Mouse (Mus musculus): ENCODE data around the gene Slc4a2. TPM values are rescaled to one million over a fixed set of nuclear protein-coding genes. Genes with fewer than 3 reads are reported as not detected.

Gene Slc4a2
- polyA plus RNA-seq, 1 experiment = 14.7 TPM

DNA sequence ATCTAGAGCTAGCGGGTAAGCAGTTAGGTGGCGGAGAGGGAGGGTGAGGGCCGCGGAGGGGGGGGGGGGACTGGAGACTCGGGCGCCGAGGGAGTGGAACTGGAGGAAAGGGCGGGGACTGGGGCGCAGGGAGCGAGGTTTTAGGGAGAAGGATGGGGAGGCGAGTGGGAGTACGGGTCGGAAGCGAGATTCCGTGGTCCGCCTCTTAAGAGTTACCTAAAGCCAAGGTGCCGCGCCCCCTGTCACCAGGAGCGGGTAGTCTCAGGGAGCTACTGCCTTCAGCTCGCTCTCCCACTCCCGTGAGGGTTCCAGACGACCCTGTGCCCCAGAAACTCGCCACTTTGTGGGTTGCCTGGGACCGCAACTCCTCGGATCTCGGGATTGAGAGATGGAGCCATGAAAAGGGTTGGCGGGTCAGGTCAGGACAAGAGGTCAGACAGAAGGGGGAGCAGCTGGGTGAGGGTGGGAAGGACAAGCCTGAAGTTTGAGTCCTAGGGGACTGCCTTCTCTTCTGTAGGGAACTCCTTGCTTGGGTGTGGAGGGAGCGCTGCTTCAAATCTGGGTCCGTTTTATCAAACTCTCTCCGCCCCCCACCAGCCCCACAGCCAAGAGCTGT, 1.9 kb downstream of the Slc4a2 start:
- TF ChIP-seq GATA1 (IDR thresholded peaks at IDR 0.05; ENCODE audit: borderline replicate concordance, low read length) (no peak), FLI1 (IDR thresholded peaks at IDR 0.05; ENCODE audit: low read length) (no peak)
- H3K4me1 ChIP-seq = peaks cover 66% of the 10 kb centered on the region
- no peaks in the 10 kb centered on the region for H3K27me3 ChIP-seq (replicated peaks)
- H3K4me3 ChIP-seq (replicated peaks) = peak overlapping the region; percentile 92
- no peaks in the 10 kb centered on the region for H3K9me3 ChIP-seq
- H3K36me3 ChIP-seq (replicated peaks; ENCODE audit: low read length) = peaks cover 49% of the 10 kb centered on the region

DNA sequence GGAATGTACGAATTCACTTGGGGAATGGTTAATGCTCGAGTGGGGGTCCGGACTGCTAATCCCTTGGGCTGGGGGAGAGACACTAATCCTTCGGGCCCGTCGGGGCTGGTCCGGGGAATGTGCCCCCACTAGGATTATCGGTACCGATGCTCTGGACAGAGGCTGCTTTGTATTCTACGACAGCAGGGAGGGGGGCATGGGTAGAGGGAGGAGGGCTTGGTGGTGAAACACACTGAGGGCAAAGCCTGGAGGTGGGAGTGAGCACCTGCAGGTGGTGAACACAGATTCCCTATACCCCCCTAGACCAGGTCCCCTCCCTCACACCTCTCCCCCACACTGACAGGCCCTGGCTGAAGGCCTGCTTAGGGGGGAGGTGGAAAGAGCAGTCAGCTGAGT, 2.4 kb downstream of the Slc4a2 start:
- Histone ChIP-seq H3K27me3 (replicated peaks) (no peaks in the 10 kb centered on the region), H3K4me3 (replicated peaks) (peak overlapping the region; percentile 92), H3K4me1 (peaks cover 61% of the 10 kb centered on the region), H3K36me3 (replicated peaks; ENCODE audit: low read length) (peaks cover 49% of the 10 kb centered on the region), H3K9me3 (no peaks in the 10 kb centered on the region)
- TF ChIP-seq FLI1 (IDR thresholded peaks at IDR 0.05; ENCODE audit: low read length) = no peak
- no peak for TF ChIP-seq GATA1 (IDR thresholded peaks at IDR 0.05; ENCODE audit: borderline replicate concordance, low read length)

DNA sequence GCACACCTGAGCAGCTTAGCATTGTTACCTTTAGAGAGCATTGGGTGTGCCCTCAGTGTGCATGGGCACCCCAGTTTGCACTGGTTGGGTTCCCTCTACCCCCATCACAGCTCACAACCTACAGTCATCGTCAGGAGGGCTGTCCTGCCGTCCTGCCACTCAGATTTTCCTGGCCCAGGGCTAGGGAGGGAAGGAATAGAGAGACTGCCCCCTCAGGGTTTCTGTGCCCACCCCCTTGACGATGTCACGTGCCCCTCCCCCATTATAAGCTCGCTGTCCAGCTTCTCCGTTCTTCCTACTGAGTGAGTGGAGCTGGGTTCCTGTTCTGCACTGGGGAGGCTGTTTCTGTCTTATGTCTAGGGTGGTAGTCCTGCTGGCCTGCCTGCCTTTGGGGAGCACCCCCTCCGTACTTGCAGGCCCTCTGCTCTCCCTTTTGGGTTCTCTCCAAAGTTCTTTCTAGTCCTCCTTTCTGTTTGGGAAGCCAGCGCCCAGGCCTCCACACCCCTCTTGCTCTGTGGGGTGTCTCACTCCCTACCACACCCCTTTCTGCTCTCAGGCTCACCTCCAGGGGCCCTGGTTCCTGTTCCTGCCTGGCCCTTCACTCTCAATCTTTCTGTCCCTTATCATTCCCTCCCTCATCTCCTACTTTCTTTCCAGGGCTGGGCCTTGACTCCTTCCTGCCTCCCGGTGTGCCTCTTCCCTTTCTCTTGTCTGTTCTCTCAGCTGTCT, 3.1 kb downstream of the Slc4a2 start:
- Histone ChIP-seq H3K9me3 (no peaks in the 10 kb centered on the region), H3K4me3 (replicated peaks) (peak overlapping the region; percentile 92), H3K27me3 (replicated peaks) (no peaks in the 10 kb centered on the region), H3K4me1 (peaks cover 58% of the 10 kb centered on the region), H3K36me3 (replicated peaks; ENCODE audit: low read length) (peaks cover 49% of the 10 kb centered on the region)
- no peak for TF ChIP-seq FLI1 (IDR thresholded peaks at IDR 0.05; ENCODE audit: low read length)
- no peak for TF ChIP-seq GATA1 (IDR thresholded peaks at IDR 0.05; ENCODE audit: borderline replicate concordance, low read length)

DNA sequence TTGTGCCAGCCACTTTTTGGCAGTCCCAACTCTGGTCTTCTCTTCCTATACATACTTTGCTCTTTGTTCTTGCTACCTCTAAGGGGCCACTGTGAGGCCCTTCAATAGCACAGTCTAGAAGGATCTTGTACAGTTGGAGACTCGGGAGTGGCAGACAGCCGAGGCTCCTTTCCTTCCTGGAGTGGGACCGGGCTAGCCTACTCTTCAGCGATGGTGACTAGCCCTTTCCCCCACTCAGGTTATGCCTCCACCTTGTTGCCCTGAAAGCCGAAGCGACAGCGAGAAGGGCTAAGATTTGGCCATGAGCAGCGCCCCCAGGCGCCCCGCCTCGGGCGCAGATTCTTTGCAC, 3.6 kb downstream of the Slc4a2 start:
- peaks cover 49% of the 10 kb centered on the region for H3K36me3 ChIP-seq (replicated peaks; ENCODE audit: low read length)
- TF ChIP-seq FLI1 (IDR thresholded peaks at IDR 0.05; ENCODE audit: low read length) = no peak
- TF ChIP-seq GATA1 (IDR thresholded peaks at IDR 0.05; ENCODE audit: borderline replicate concordance, low read length) = no peak
- H3K4me1 ChIP-seq = peaks cover 53% of the 10 kb centered on the region
- H3K9me3 ChIP-seq = no peaks in the 10 kb centered on the region
- peak overlapping the region; percentile 92 for H3K4me3 ChIP-seq (replicated peaks)
- no peaks in the 10 kb centered on the region for H3K27me3 ChIP-seq (replicated peaks)

DNA sequence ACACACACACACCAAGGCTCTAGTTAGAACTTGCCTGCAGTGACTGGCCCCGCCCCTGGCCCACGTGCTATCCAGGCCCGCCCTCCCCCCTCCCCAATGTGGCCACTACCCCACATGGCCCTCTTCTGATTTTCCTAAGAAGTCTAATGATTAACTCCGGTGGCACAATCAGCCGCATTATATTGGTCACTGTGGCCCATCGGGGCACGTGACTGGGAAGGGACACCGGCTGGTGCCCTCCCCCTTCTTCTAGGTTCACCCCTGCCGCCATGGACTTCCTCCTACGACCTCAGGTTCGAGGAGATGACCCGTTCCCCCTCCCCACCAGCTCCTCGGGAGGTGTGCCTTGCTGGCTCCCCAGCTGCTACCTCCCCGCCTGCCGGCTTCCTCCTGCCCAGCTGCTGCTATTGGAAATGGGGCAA, 4.4 kb downstream of the Slc4a2 start:
- H3K27me3 ChIP-seq (replicated peaks) = no peaks in the 10 kb centered on the region
- H3K9me3 ChIP-seq = no peaks in the 10 kb centered on the region
- no peak overlapping the region for H3K4me3 ChIP-seq (replicated peaks)
- peaks cover 56% of the 10 kb centered on the region for H3K36me3 ChIP-seq (replicated peaks; ENCODE audit: low read length)
- H3K4me1 ChIP-seq = peaks cover 46% of the 10 kb centered on the region
- TF ChIP-seq GATA1 (IDR thresholded peaks at IDR 0.05; ENCODE audit: borderline replicate concordance, low read length) (no peak), FLI1 (IDR thresholded peaks at IDR 0.05; ENCODE audit: low read length) (no peak)

GRCm38 (mm10) chr5:24428596-24428995, 5.0 kb downstream of the Slc4a2 start:
- H3K4me3 ChIP-seq (replicated peaks) = no peak overlapping the region
- H3K36me3 ChIP-seq (replicated peaks; ENCODE audit: low read length) = peaks cover 62% of the 10 kb centered on the region
- H3K27me3 ChIP-seq (replicated peaks) = no peaks in the 10 kb centered on the region
- H3K9me3 ChIP-seq = no peaks in the 10 kb centered on the region
- TF ChIP-seq FLI1 (IDR thresholded peaks at IDR 0.05; ENCODE audit: low read length) = no peak
- TF ChIP-seq GATA1 (IDR thresholded peaks at IDR 0.05; ENCODE audit: borderline replicate concordance, low read length) = no peak
- peaks cover 44% of the 10 kb centered on the region for H3K4me1 ChIP-seq

DNA sequence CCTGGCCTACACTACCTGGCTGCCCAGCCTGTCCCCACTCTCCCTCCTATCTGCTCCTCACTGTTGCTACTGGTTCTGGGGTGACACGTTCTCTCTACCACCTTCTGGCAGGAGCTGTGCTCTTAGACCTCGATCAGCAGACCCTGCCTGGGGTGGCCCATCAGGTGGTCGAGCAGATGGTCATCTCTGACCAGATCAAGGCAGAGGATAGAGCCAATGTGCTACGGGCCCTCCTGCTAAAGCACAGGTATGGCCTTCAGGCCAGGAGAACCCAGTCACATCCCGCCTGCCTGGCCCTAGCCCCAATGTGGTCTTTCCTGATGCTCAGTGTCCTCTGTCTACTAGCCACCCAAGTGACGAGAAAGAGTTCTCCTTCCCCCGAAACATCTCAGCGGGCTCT, 10.4 kb downstream of the Slc4a2 start:
- H3K27me3 ChIP-seq (replicated peaks) = no peaks in the 10 kb centered on the region
- no peaks in the 10 kb centered on the region for H3K4me1 ChIP-seq
- TF ChIP-seq FLI1 (IDR thresholded peaks at IDR 0.05; ENCODE audit: low read length) = no peak
- H3K36me3 ChIP-seq (replicated peaks; ENCODE audit: low read length) = peaks cover 99% of the 10 kb centered on the region
- H3K9me3 ChIP-seq = no peaks in the 10 kb centered on the region
- no peak overlapping the region for H3K4me3 ChIP-seq (replicated peaks)

DNA sequence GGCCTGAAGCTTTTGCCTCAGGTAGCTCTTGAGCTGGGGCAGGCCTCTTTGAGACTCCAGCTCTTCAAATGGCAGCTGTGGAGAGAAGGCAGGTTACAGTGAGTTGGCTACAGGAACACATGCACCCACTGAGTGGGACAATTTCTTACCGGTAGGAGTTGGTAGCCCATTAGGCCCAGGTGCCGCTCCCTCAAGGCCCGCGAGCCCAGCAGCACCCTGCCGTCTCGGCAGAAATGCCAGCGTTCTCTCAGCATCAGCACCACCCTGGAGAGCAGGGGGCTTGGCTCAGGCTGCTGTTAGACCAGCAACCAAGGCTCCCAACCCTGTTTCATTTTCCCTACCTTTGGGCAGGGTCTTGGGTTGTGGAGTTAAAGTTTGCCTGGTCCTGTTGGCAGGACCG, 17.6 kb downstream of the Slc4a2 start:
- Histone ChIP-seq H3K9me3 (no peaks in the 10 kb centered on the region), H3K36me3 (replicated peaks; ENCODE audit: low read length) (peaks cover 82% of the 10 kb centered on the region), H3K4me1 (peaks cover 30% of the 10 kb centered on the region), H3K4me3 (replicated peaks) (no peak overlapping the region), H3K27me3 (replicated peaks) (no peaks in the 10 kb centered on the region)
- TF ChIP-seq FLI1 (IDR thresholded peaks at IDR 0.05; ENCODE audit: low read length) = no peak
- TF ChIP-seq GATA1 (IDR thresholded peaks at IDR 0.05; ENCODE audit: borderline replicate concordance, low read length) = no peak

DNA sequence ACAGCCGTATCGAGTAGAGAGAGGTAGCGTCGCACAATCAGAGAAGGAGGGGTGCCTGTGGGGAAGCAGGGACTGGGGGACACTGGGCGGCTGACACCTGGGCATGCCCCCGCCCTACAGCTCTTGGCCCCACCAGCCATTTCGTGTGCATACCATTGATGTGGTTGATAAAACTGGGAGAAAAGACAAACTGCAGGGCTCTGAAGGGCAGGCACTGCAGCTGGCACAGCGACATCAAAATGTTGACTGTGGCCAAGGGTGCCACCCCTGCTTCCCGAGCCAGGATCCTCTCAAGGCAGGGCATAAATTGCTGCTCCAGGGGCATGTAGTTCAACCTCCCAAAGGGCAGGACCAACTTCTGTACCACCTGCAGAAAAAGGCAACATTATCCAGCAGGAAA, 18.4 kb downstream of the Slc4a2 start:
- H3K4me3 ChIP-seq (replicated peaks) = no peak overlapping the region
- H3K4me1 ChIP-seq = peaks cover 39% of the 10 kb centered on the region
- H3K36me3 ChIP-seq (replicated peaks; ENCODE audit: low read length) = peaks cover 73% of the 10 kb centered on the region
- no peaks in the 10 kb centered on the region for H3K27me3 ChIP-seq (replicated peaks)
- no peaks in the 10 kb centered on the region for H3K9me3 ChIP-seq
- TF ChIP-seq GATA1 (IDR thresholded peaks at IDR 0.05; ENCODE audit: borderline replicate concordance, low read length) (no peak), FLI1 (IDR thresholded peaks at IDR 0.05; ENCODE audit: low read length) (no peak)

- no peaks in the 10 kb centered on the region for H3K27me3 ChIP-seq (replicated peaks)
- TF ChIP-seq GATA1 (IDR thresholded peaks at IDR 0.05; ENCODE audit: borderline replicate concordance, low read length) (no peak), FLI1 (IDR thresholded peaks at IDR 0.05; ENCODE audit: low read length) (no peak)
- no peak overlapping the region for H3K4me3 ChIP-seq (replicated peaks)
- H3K4me1 ChIP-seq = peaks cover 51% of the 10 kb centered on the region
- no peaks in the 10 kb centered on the region for H3K9me3 ChIP-seq
- H3K36me3 ChIP-seq (replicated peaks; ENCODE audit: low read length) = peaks cover 63% of the 10 kb centered on the region
Observed at GRCm38 (mm10) chr5:24443204-24443603, 19.6 kb downstream of the Slc4a2 start.
